Mouse (Mus musculus): ENCODE data around the gene Zfp213. TPM values are rescaled to one million over a fixed set of nuclear protein-coding genes. Genes with fewer than 3 reads are reported as not detected.
A peak's percentile ranks its signal among the peaks of the same experiment; 100 is the strongest.

Gene Zfp213
- polyA plus RNA-seq, 1 experiment from 2014 or later = 26.6 TPM

DNA sequence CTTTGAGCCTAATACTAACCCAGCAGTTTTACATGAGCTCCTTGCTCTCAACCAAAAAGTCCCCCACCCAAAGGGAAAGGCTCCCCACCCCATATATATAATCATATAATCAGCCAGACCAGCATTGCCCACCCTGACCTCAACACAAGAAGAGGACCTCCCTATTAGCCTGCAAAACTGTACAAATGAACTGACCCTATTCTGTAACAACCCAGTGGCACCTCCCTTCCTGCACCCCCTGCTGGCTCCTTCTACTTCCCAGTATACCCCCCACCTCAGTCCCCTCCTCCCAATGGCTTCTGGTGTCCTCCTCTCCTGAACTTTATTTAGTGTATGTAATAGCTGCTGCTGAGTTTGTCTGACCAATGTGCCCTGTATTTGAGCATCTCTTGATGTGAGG is 12.6 kb downstream of the Zfp213 start:
- Histone ChIP-seq H3K9me3 (no peaks in the 10 kb centered on the region), H3K4me3 (replicated peaks) (peak overlapping the region; percentile 57), H3K27ac (no peak overlapping the region), H3K36me3 (peaks cover 24% of the 10 kb centered on the region), H3K4me1 (replicated peaks) (peaks cover 8% of the 10 kb centered on the region), H3K27me3 (no peaks in the 10 kb centered on the region), H3K9ac (replicated peaks) (no peak overlapping the region; the same call in 1 of the 2 replicates), H3K4me2 (peak overlapping the region; percentile 74)
- no peak for ATAC-seq (ENCODE audit: insufficient number of reproducible peaks, insufficient read depth, low FRiP score, low TSS enrichment, low read depth)

DNA sequence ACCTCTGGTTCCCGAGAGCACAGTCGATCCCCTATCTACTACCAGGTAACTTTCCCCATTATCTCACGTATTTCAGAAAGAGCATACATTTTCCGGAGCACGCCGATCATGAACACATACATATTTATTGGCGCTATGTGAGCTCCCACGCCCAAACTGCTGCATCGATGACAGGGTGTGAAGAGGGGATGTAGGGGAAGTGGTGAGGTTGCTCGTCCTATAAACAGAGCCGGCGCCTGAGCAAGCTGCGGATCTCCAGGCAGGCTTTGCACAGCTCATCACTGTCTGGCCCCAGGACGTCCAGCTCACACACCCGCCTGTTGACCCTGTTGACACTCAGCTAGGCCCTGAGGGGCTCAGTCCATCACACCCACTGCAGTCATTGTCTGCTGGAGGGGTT is 13.2 kb downstream of the Zfp213 start:
- Histone ChIP-seq H3K36me3 (peaks cover 19% of the 10 kb centered on the region), H3K27me3 (no peaks in the 10 kb centered on the region), H3K27ac (peak overlapping the region; percentile 59), H3K9ac (replicated peaks) (peak overlapping the region; percentile 45), H3K9me3 (no peaks in the 10 kb centered on the region), H3K4me2 (peak overlapping the region; percentile 74), H3K4me1 (replicated peaks) (peaks cover 8% of the 10 kb centered on the region), H3K4me3 (replicated peaks) (peak overlapping the region; percentile 57)
- no peak for ATAC-seq (ENCODE audit: insufficient number of reproducible peaks, insufficient read depth, low FRiP score, low TSS enrichment, low read depth)
- under 1% methylated on average over 15 of the region's 15 CpGs for WGBS

- Histone ChIP-seq H3K36me3 (peaks cover 13% of the 10 kb centered on the region), H3K4me2 (peak overlapping the region; percentile 74), H3K4me3 (replicated peaks) (peak overlapping the region; percentile 57), H3K27ac (peak overlapping the region; percentile 59), H3K4me1 (replicated peaks) (peaks cover 8% of the 10 kb centered on the region), H3K9ac (replicated peaks) (peak overlapping the region; percentile 45), H3K27me3 (no peaks in the 10 kb centered on the region), H3K9me3 (no peaks in the 10 kb centered on the region)
- peak; percentile 64 for ATAC-seq (ENCODE audit: insufficient number of reproducible peaks, insufficient read depth, low FRiP score, low TSS enrichment, low read depth)
- WGBS = under 1% methylated on average over 22 of the region's 22 CpGs
Observed at GRCm38 (mm10) chr17:23550188-23550791, 13.7 kb downstream of the Zfp213 start.

DNA sequence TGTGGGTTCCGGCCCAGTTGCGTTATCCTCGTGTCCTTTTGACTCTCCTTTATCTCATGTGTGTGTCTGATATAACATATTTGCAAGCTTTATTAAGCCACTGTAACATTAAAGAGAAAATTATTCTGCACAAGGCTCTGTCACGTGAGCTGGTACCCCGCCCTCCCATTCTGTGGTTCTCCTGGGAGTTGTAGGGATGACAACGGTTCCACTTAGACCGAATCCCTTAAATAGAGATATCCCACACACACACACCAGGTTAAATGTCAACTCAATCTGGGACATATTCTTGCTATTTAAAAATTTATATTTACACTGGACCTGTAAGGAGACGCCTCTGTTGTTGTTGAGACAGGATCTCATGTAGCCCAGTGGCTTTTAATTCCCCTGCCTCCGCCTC is 14.6 kb downstream of the Zfp213 start:
- H3K4me1 ChIP-seq (replicated peaks) = peaks cover 8% of the 10 kb centered on the region
- peaks cover 5% of the 10 kb centered on the region; the same call in 1 of the 2 replicates for H3K36me3 ChIP-seq
- no peak overlapping the region for H3K27ac ChIP-seq
- H3K4me2 ChIP-seq = peak overlapping the region; percentile 74
- WGBS = 6% methylated on average over 9 of the region's 9 CpGs
- no peaks in the 10 kb centered on the region for H3K27me3 ChIP-seq
- no peak for ATAC-seq (ENCODE audit: insufficient number of reproducible peaks, insufficient read depth, low FRiP score, low TSS enrichment, low read depth)
- H3K9me3 ChIP-seq = no peaks in the 10 kb centered on the region
- 0 out of 2 replicates have a peak overlapping the region, but pooled peaks have one; percentile 1 for H3K9ac ChIP-seq (replicated peaks)
- peak overlapping the region; percentile 57 for H3K4me3 ChIP-seq (replicated peaks)

DNA sequence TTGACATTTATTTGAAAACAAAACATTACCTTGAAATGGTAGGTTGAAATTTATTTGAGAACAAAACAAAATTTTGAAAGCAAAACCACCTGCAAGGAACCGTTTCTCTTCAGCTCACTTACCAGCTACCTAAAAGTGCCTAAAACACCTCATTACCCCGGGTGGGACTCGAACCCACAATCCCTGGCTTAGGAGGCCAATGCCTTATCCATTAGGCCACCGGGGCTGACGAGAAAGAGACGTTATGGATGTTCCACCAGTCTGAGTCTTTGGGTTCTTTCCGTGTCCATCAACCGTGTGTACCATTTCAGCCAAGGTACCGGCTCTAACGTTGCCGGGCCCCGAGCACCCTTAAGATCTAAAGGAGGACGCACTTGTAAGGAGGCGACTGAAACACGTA is 15.4 kb downstream of the Zfp213 start:
- H3K9ac ChIP-seq (replicated peaks) = no peak overlapping the region
- no peaks in the 10 kb centered on the region for H3K9me3 ChIP-seq
- 1% methylated on average over 15 of the region's 15 CpGs for WGBS
- no peaks in the 10 kb centered on the region for H3K36me3 ChIP-seq
- peak overlapping the region; percentile 57 for H3K4me3 ChIP-seq (replicated peaks)
- no peak for ATAC-seq (ENCODE audit: insufficient number of reproducible peaks, insufficient read depth, low FRiP score, low TSS enrichment, low read depth)
- no peak overlapping the region for H3K27ac ChIP-seq
- peak overlapping the region; percentile 74 for H3K4me2 ChIP-seq
- H3K27me3 ChIP-seq = no peaks in the 10 kb centered on the region
- peaks cover 8% of the 10 kb centered on the region for H3K4me1 ChIP-seq (replicated peaks)

GRCm38 (mm10) chr17:23547681-23548443 is 16.2 kb downstream of the Zfp213 start:
- Histone ChIP-seq H3K27ac (no peak overlapping the region), H3K9ac (replicated peaks) (no peak overlapping the region), H3K9me3 (no peaks in the 10 kb centered on the region), H3K4me3 (replicated peaks) (peak overlapping the region; percentile 61; the same call in 1 of the 2 replicates), H3K36me3 (no peaks in the 10 kb centered on the region), H3K27me3 (peaks cover 2% of the 10 kb centered on the region; the same call in 1 of the 2 replicates), H3K4me1 (replicated peaks) (peaks cover 9% of the 10 kb centered on the region), H3K4me2 (peak overlapping the region; percentile 61; the same call in 1 of the 2 replicates)
- no peak for ATAC-seq (ENCODE audit: insufficient number of reproducible peaks, insufficient read depth, low FRiP score, low TSS enrichment, low read depth)
- 48% methylated on average over 11 of the region's 11 CpGs for WGBS

DNA sequence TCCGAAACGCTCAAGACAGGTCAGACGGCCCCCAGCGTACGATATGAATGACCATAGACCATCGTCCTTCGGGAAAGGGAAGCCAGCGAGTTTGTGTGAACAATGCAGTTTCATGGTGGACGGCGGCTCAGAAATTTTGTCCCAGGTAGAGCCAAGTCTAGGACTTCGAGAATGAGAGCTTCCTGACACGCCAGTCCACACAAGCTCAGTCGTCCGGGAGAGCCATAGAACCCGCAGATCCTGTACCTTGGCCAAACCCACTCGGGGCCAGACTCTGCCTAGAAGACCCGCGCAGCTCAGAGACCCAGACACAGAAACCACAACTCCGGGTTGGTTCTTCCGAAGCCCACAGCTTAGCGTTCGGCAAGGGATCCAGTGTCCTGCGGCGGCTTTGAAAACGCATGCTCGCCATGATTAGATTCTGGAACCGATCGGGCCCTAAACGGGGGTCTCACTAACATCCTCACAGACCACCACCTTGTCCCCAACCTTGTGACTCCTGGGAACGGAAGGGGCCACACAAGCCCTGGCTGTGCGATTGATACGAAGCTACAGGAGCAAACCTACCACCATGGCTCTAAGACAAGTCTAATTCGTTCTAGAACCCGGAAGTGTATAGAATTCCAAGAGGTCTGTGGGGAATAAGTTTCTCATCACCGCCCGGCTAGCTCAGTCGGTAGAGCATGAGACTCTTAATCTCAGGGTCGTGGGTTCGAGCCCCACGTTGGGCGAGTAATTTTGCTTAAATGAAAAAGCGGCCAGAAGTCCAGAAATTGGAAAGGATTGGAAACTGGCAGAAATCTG is 17.1 kb downstream of the Zfp213 start:
- WGBS = under 1% methylated on average over 42 of the region's 42 CpGs
- Histone ChIP-seq H3K9me3 (no peaks in the 10 kb centered on the region), H3K9ac (replicated peaks) (peak overlapping the region; percentile 44), H3K4me1 (replicated peaks) (peaks cover 17% of the 10 kb centered on the region), H3K36me3 (no peaks in the 10 kb centered on the region), H3K4me3 (replicated peaks) (peak overlapping the region; percentile 61), H3K4me2 (peak overlapping the region; percentile 61), H3K27me3 (peaks cover 2% of the 10 kb centered on the region; the same call in 1 of the 2 replicates), H3K27ac (peak overlapping the region; percentile 62; the same call in 1 of the 2 replicates)
- ATAC-seq (ENCODE audit: insufficient number of reproducible peaks, insufficient read depth, low FRiP score, low TSS enrichment, low read depth) = 0 out of 2 replicates have a peak, but pooled peaks have one; percentile 22

DNA sequence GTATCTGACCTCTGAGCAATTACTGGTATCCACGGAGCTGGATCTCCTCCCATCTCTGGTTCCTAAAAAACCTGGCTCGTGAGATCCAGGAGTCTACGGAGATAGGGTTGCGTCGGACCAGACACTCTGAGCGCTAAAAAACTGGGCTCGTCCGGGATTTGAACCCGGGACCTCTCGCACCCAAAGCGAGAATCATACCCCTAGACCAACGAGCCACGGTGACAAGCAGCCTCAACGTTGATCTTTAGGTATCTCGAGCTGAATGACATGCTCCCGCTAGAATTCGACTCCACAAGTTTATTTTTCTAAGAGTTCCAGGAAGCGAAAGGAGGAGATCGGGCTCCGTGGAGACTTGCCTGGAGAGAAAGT is 17.7 kb downstream of the Zfp213 start:
- H3K4me1 ChIP-seq (replicated peaks) = peaks cover 18% of the 10 kb centered on the region
- WGBS = 2% methylated on average over 20 of the region's 20 CpGs
- H3K4me2 ChIP-seq = peak overlapping the region; percentile 61
- no peaks in the 10 kb centered on the region for H3K9me3 ChIP-seq
- H3K27me3 ChIP-seq = peaks cover 7% of the 10 kb centered on the region; the same call in 1 of the 2 replicates
- ATAC-seq (ENCODE audit: insufficient number of reproducible peaks, insufficient read depth, low FRiP score, low TSS enrichment, low read depth) = peak; percentile 44; the same call in 1 of the 2 replicates
- peak overlapping the region; percentile 44 for H3K9ac ChIP-seq (replicated peaks)
- H3K36me3 ChIP-seq = no peaks in the 10 kb centered on the region
- H3K27ac ChIP-seq = no peak overlapping the region
- peak overlapping the region; percentile 61 for H3K4me3 ChIP-seq (replicated peaks)

- no peak for ATAC-seq (ENCODE audit: insufficient number of reproducible peaks, insufficient read depth, low FRiP score, low TSS enrichment, low read depth)
Observed at GRCm38 (mm10) chr17:23545841-23546240, 18.2 kb downstream of the Zfp213 start.

DNA sequence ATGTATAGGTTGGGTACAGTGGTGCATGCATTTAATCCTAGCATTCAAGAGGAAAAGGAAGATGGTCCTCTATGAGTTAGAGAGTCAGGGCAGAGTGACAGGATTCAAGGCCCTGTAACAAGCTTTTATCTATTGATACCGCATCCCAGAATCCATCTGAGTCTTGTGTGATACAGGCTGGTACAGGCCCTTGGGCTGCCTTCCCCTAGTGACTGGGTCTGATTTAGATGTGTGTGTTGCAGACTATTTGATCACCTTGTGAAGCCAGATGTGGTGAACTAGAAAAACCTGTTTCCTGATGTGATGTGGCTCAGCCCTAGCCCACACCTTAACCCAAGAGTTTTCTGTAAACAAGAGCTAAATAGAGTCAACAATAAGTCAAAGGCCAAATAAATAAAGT is 19.3 kb downstream of the Zfp213 start:
- ATAC-seq (ENCODE audit: insufficient number of reproducible peaks, insufficient read depth, low FRiP score, low TSS enrichment, low read depth) = no peak
- H3K9me3 ChIP-seq = no peaks in the 10 kb centered on the region
- no peak overlapping the region for H3K4me3 ChIP-seq (replicated peaks)
- H3K4me1 ChIP-seq (replicated peaks) = peaks cover 14% of the 10 kb centered on the region; the same call in 1 of the 2 replicates
- no peak overlapping the region for H3K9ac ChIP-seq (replicated peaks)
- no peak overlapping the region for H3K4me2 ChIP-seq
- no peaks in the 10 kb centered on the region for H3K36me3 ChIP-seq
- H3K27me3 ChIP-seq = peaks cover 22% of the 10 kb centered on the region
- WGBS = 94% methylated on average over 1 of the region's 1 CpGs
- H3K27ac ChIP-seq = no peak overlapping the region

More at GRCm38 (mm10) chr17:23545841-23546240, 18.2 kb downstream of the Zfp213 start:
- peak overlapping the region; percentile 61; the same call in 1 of the 2 replicates for H3K4me3 ChIP-seq (replicated peaks)
- H3K36me3 ChIP-seq = no peaks in the 10 kb centered on the region
- no peak overlapping the region for H3K4me2 ChIP-seq
- H3K27ac ChIP-seq = no peak overlapping the region
- WGBS = 16% methylated on average over 6 of the region's 6 CpGs
- peaks cover 12% of the 10 kb centered on the region; the same call in 1 of the 2 replicates for H3K27me3 ChIP-seq
- peaks cover 14% of the 10 kb centered on the region; the same call in 1 of the 2 replicates for H3K4me1 ChIP-seq (replicated peaks)
- H3K9me3 ChIP-seq = no peaks in the 10 kb centered on the region
- no peak overlapping the region for H3K9ac ChIP-seq (replicated peaks)

DNA sequence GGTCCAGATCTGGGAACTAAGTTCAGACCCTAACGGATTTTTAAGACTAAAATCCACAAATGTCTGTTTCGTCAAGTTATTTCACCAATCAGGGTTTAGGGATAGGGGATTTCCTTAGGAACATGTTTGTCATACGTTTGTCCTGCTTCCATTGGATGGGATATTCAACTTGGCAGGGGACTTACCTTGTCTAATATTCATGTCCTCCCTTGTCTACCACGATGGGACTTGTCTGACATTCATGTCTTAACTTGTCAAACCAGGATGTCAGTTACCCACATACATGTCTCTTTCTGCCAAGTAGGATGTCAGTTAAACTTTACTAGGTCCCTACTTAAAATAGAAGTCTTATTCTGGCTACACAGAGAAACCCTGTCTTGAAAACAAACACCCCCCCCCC is 20.1 kb downstream of the Zfp213 start:
- peaks cover 14% of the 10 kb centered on the region; the same call in 1 of the 2 replicates for H3K4me1 ChIP-seq (replicated peaks)
- H3K27ac ChIP-seq = no peak overlapping the region
- no peak for ATAC-seq (ENCODE audit: insufficient number of reproducible peaks, insufficient read depth, low FRiP score, low TSS enrichment, low read depth)
- H3K9me3 ChIP-seq = no peaks in the 10 kb centered on the region
- H3K36me3 ChIP-seq = no peaks in the 10 kb centered on the region
- no peak overlapping the region for H3K9ac ChIP-seq (replicated peaks)
- H3K4me3 ChIP-seq (replicated peaks) = no peak overlapping the region
- peaks cover 29% of the 10 kb centered on the region for H3K27me3 ChIP-seq
- 76% methylated on average over 4 of the region's 4 CpGs for WGBS
- H3K4me2 ChIP-seq = no peak overlapping the region

All from limb, embryonic 12.5 days (tissue).